Mouse (Mus musculus) neural tube, embryonic 11.5 days (tissue): ENCODE results near the gene Arrdc5. TPM values are rescaled to one million over a fixed set of nuclear protein-coding genes. Genes with fewer than 3 reads are reported as not detected.

Experiments
- ATAC-seq: fragments of 200-750 bp; cut with Nextera tagmentation; 2 replicates; pipeline ENCODE4 v1.8.0; 2017; ENCODE audit warnings: moderate number of reproducible peaks, mild to moderate bottlenecking, moderate TSS enrichment, moderate library complexity; ENCODE audit not compliant: insufficient read depth, low FRiP score, low TSS enrichment
- DNase-seq: peaks from one replicate; pipeline ENCODE4 v3.0.0-alpha.2; 2015; ENCODE audit warnings: low spot score
- H3K27ac ChIP-seq: fragments of 300-500 bp; sonication (generic); 2 replicates; pipeline ENCODE4 v1.5.1; 2014; ENCODE audit warnings: low read depth, mild to moderate bottlenecking, low read length
- H3K27me3 ChIP-seq: fragments of 300-500 bp; sonication (generic); 2 replicates; pipeline ENCODE4 v1.6.1; 2014; ENCODE audit warnings: mild to moderate bottlenecking, low read length, mixed read lengths; ENCODE audit not compliant: control insufficient read depth, insufficient read depth
- H3K36me3 ChIP-seq: fragments of 300-500 bp; sonication (generic); 2 replicates; pipeline ENCODE4 v1.6.1; 2014; ENCODE audit warnings: mild to moderate bottlenecking, low read length, moderate library complexity, mixed read lengths; ENCODE audit not compliant: control insufficient read depth, insufficient read depth
- H3K4me1 ChIP-seq: fragments of 300-500 bp; sonication (generic); 2 replicates; pipeline ENCODE4 v1.6.1; 2014; ENCODE audit warnings: low read length, mixed read lengths; ENCODE audit not compliant: control insufficient read depth, insufficient read depth
- H3K4me2 ChIP-seq: fragments of 300-500 bp; sonication (generic); 2 replicates; pipeline ENCODE4 v1.6.1; 2014; ENCODE audit warnings: low read depth, mild to moderate bottlenecking, moderate library complexity
- H3K4me3 ChIP-seq: fragments of 300-500 bp; sonication (generic); 2 replicates; pipeline ENCODE4 v1.5.1; 2014; ENCODE audit warnings: low read depth, low read length
- H3K9ac ChIP-seq: fragments of 300-500 bp; sonication (generic); 2 replicates; pipeline ENCODE4 v1.6.1; 2014; ENCODE audit warnings: mild to moderate bottlenecking, low read length
- H3K9me3 ChIP-seq: fragments of 300-500 bp; sonication (generic); 2 replicates; pipeline ENCODE4 v1.6.1; 2016; ENCODE audit warnings: low read length; ENCODE audit not compliant: control insufficient read depth
- WGBS: fragments of 180-500 bp; shearing (Covaris S2); extraction: QIAGEN DNeasy Blood & Tissue Kit; methylation state at CpG from one replicate; pipeline ENCODE4 v1.1.7; 2014; 5-methylcytosine and 5-hydroxymethylcytosine counted together
- polyA plus RNA-seq: library from polyadenylated mRNA; unstranded; fragments of >200 nt; fragmentation: Nextera tagmentation; extraction: Ambion mirVana; gene quantifications from 2 replicates; pipeline ENCODE4 v1.2.1, GENCODE M21; 2014

The Arrdc5 gene
- polyA plus RNA-seq, 1 experiment from 2014 or later: not detected

DNA sequence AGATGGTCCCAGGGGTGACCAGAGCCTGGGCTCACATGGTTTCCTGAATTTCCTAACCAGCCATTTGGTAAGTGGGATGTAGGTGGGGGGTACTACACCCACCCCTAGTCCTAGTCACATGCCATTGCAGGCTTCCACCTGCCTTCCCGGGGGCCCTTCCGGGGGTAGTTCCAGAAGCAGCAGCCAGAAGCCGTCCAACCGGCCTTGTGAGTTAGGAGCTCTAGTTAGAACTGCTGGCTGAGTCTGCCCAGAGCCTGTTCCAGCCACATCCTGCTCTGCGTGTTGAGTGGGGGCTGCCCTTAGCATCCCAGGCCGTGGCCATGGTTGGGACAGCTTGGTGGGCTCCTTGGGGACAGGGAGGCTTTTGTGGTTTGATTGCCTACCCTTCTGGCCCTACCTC, 8.0 kb upstream of the Arrdc5 start:
- Histone ChIP-seq H3K4me1 (peaks cover 20% of the 10 kb centered on the region), H3K9me3 (no peaks in the 10 kb centered on the region), H3K36me3 (peaks cover 30% of the 10 kb centered on the region), H3K9ac (no peak overlapping the region), H3K27me3 (no peaks in the 10 kb centered on the region), H3K4me2 (no peak overlapping the region), H3K27ac (no peak overlapping the region), H3K4me3 (no peak overlapping the region)
- DNase-seq: no peak
- ATAC-seq: no peak
- 82% methylated on average over 6 of the region's 6 CpGs for WGBS

DNA sequence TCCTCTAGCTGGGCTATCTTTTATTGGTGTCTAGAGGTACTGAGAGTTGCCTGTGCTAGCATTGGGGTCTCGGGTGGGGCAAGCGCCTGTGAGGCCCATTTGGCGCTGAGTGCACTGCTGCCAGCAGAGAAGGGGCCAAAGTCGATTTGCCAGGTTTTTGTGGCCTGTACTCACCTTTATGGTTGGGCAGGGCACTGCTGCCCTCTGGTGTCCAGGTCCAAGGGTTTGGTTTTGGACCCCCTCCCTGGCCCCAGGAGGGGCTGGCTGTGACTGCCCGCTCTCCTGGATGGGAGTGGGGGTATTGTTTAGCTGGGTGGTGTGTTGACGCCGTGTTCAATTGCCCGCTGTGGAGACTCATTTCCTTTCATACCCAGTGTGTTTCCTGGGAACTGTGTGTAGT, 5.7 kb upstream of the Arrdc5 start:
- H3K9me3 ChIP-seq: no peaks in the 10 kb centered on the region
- peak overlapping the region; percentile 72 for H3K9ac ChIP-seq
- H3K4me1 ChIP-seq: peaks cover 28% of the 10 kb centered on the region
- no peaks in the 10 kb centered on the region for H3K27me3 ChIP-seq
- H3K36me3 ChIP-seq: peaks cover 21% of the 10 kb centered on the region
- peak overlapping the region; percentile 81; the same call in 1 of the 2 replicates for H3K4me3 ChIP-seq
- WGBS: 62% methylated on average over 8 of the region's 8 CpGs
- DNase-seq: no peak
- H3K27ac ChIP-seq: no peak overlapping the region
- H3K4me2 ChIP-seq: peak overlapping the region; percentile 96
- ATAC-seq: no peak

DNA sequence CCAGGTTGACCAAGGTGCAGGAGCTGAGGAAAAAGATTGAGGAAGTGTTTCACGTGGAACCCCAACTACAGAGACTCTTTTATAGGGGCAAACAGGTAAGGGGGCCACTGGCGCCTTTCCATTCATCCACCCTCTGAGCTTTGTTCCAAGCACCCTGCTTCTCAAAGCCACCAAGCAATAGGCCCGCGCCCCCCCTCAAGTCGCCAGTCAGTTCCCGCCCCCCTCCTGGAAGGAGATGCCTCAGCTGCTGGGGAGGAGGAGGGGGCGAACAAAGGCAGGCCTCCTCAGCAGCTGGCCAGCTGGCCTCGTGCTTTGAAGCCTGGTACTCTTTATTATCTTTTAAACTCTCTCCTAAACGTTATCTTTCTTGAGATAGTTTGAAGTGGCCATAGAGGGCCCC, 5.1 kb upstream of the Arrdc5 start:
- Histone ChIP-seq H3K4me2 (peak overlapping the region; percentile 96), H3K27ac (no peak overlapping the region), H3K9me3 (no peaks in the 10 kb centered on the region), H3K4me1 (peaks cover 28% of the 10 kb centered on the region), H3K27me3 (no peaks in the 10 kb centered on the region), H3K9ac (peak overlapping the region; percentile 72), H3K4me3 (peak overlapping the region; percentile 81), H3K36me3 (peaks cover 17% of the 10 kb centered on the region)
- WGBS: 33% methylated on average over 8 of the region's 9 CpGs
- DNase-seq (no peak), ATAC-seq (no peak)

DNA sequence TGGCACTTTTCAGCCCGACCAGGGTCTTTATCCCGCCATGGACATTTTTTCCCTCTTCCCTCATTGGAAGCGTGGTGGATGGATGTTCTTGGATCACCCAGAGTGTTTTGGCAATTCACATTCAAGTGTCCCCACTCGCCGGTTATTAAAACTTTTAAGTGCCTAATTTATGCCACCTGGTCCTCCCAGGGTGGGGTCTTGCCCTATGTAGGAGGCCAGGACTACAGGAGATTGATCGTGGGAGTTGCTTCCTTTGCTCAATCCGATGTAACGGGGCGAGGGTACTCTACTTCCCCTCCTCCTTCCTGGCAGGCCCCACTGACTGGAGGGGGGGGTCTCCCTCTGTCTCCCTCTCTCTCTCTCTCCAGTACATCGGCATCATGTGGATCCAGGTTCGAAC, 4.6 kb upstream of the Arrdc5 start:
- Histone ChIP-seq H3K9me3 (no peaks in the 10 kb centered on the region), H3K27me3 (no peaks in the 10 kb centered on the region), H3K4me2 (peak overlapping the region; percentile 96), H3K9ac (peak overlapping the region; percentile 72), H3K4me1 (peaks cover 28% of the 10 kb centered on the region), H3K36me3 (peaks cover 14% of the 10 kb centered on the region), H3K4me3 (peak overlapping the region; percentile 81), H3K27ac (no peak overlapping the region)
- WGBS: 9% methylated on average over 11 of the region's 11 CpGs
- no peak for ATAC-seq
- DNase-seq: no peak

DNA sequence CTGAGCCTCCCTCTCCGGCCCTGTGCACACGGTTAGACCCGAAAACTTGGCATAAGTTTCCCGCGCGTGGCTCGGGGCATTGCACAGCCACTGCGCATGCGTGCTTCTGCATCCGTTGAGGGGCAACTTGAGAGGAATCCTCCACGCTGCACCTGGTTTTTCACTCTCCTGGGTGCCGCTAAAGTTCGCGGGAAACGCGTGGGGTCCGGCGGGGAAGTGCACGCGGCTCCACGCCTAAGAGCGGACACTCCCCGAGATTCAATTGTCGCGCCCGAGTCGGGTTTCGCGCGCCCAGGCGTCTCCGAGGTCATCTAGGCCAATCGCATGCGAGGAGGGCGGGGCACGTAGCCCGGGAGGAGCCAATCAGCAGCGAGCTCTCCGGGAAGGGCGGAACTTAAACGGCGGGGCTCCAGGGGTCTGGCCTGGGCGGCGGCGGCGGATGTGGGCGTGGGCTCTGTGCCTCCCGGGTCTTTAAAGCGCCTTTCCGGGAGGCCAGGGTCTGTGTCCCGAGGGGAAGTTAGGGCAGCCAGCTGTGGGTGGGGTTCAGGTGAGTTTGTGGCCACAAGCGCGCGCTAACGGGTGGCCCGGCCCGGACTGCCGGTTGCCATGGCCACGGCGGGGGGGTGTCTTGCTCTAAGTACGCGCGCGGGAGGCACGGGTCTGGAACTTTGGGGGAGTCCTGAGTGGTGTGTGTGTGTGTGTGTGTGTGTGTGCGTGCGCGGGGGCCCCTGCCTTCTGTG, 3.9 kb upstream of the Arrdc5 start:
- WGBS: under 1% methylated on average over 68 of the region's 68 CpGs
- peak overlapping the region; percentile 96 for H3K4me2 ChIP-seq
- peak overlapping the region; percentile 81 for H3K4me3 ChIP-seq
- H3K4me1 ChIP-seq: peaks cover 28% of the 10 kb centered on the region
- peaks cover 10% of the 10 kb centered on the region for H3K36me3 ChIP-seq
- DNase-seq: peak; percentile 99
- no peaks in the 10 kb centered on the region for H3K27me3 ChIP-seq
- peak overlapping the region; percentile 72 for H3K9ac ChIP-seq
- peak; percentile 91 for ATAC-seq
- H3K9me3 ChIP-seq: no peaks in the 10 kb centered on the region
- H3K27ac ChIP-seq: peak overlapping the region; percentile 75; the same call in 1 of the 2 replicates

DNA sequence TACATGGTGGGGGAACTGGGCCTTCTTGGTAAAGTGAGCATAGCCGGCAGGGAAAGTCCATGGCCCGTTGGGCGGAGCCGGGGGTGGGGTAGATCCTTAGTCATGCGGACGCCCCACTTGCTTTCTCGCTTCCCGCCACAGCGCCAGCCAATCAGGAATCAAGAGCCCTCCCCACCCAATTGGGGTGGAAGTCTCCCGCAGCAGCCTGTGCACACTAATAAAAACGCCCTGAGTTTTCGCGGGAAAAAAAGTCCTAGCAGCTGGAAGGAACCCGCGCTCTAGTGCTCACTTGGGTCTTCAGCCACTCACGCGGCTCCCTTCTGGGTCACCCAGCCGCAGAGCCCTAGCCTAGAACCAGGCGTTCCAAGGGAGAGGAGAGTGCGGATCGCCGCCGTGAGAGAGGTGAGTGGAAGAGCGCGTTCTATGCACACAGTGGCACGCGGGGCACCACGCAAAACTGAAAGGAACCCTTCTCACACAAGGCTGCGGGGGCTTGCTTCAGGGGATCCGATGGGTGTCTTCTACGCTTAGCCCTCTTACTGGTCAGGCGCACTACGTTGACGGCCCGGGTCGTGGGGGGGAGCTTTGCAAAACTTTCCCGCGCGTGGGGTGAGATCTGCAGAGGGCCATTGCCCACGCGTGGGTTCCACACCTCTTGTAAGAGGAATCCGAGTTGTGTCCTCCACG, 3.2 kb upstream of the Arrdc5 start, which contains the start of gene Uhrf1:
TSS of gene Uhrf1 (plus strand) at position 162 of the 687 bp plus-strand sequence.
- ATAC-seq (peak; percentile 79), DNase-seq (peak; percentile 87)
- peak within 1 kb of the TSS; percentile 96 for H3K4me2 ChIP-seq
- H3K4me3 ChIP-seq: peak within 1 kb of the TSS; percentile 81
- H3K9ac ChIP-seq: peak within 1 kb of the TSS; percentile 72
- no peaks in the 10 kb centered on the region for H3K27me3 ChIP-seq
- H3K4me1 ChIP-seq: peaks cover 28% of the 10 kb centered on the region
- under 1% methylated on average over 43 of the region's 43 CpGs for WGBS
- no peaks in the 10 kb centered on the region for H3K9me3 ChIP-seq
- peaks cover 9% of the 10 kb centered on the region for H3K36me3 ChIP-seq
- peak within 1 kb of the TSS; percentile 75; the same call in 1 of the 2 replicates for H3K27ac ChIP-seq

DNA sequence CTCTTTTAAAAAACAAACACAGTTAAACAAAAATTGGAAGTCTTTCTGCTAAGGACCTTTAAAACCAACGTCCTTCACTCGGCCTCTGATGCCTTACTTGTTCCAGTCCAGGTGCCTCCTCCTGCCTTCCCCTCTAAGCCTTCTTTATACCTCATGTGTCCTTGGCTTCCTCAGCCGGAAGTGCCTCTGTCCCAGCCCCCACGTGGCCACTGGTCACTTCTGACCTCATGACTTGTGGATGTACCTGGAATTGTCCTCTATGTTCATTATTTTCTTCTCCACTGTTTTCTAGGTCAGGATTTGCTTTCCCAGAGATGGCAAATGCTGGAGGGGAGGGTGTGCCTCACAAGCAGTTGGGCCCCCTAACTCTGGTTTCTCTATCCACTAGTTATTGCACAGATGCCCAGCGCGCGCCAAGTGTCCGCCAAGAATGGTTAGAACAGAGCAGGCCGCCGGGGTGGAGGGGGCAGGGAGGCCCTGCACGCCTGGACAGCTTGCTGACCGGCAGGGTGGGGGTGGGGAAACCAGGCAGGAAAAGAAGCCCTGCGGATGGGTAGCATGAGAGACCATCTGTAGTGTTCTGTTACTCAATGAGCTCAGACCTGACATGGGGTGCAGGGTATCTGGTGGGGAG, 2.4 kb upstream of the Arrdc5 start:
- peak overlapping the region; percentile 24 for H3K9ac ChIP-seq
- H3K4me2 ChIP-seq: peak overlapping the region; percentile 96
- DNase-seq (peak; percentile 38), ATAC-seq (peak; percentile 17; the same call in 1 of the 2 replicates)
- peak overlapping the region; percentile 21; the same call in 1 of the 2 replicates for H3K27ac ChIP-seq
- peaks cover 28% of the 10 kb centered on the region for H3K4me1 ChIP-seq
- no peaks in the 10 kb centered on the region for H3K9me3 ChIP-seq
- no peaks in the 10 kb centered on the region for H3K27me3 ChIP-seq
- WGBS: 26% methylated on average over 13 of the region's 13 CpGs
- H3K36me3 ChIP-seq: peaks cover 7% of the 10 kb centered on the region
- H3K4me3 ChIP-seq: 0 out of 2 replicates have a peak overlapping the region, but pooled peaks have one; percentile 81

DNA sequence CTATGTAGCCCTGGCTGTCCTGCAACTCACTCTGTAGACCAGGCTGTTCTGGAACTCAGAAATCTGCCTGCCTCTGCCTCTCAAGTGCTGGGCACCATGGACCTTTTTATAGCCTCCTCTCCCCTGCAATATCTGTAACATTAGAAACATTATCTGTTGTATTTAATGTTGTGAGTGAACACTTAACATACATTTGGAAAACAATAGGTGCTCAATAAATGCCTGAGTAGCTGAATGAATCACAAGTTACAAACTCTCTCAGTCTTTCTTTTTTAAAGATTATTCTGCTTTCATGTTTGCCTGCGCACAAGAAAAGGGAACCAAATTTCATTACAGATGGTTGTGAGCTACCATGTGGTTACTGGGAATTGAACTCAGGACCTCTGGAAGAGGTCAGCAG, 1.8 kb downstream of the Arrdc5 start:
- Histone ChIP-seq H3K27ac (no peak overlapping the region), H3K27me3 (no peaks in the 10 kb centered on the region), H3K4me3 (no peak overlapping the region), H3K36me3 (no peaks in the 10 kb centered on the region), H3K4me1 (peaks cover 8% of the 10 kb centered on the region), H3K9ac (no peak overlapping the region), H3K4me2 (no peak overlapping the region), H3K9me3 (no peaks in the 10 kb centered on the region)
- DNase-seq (no peak), ATAC-seq (no peak)
- WGBS: 93% methylated on average over 1 of the region's 1 CpGs
